Mouse (Mus musculus): ENCODE measurements around the gene Gapt. TPM values are rescaled to one million over a fixed set of nuclear protein-coding genes. Genes with fewer than 3 reads are reported as not detected.

The Gapt gene
- polyA plus RNA-seq, 3 experiments from 2014 or later: 0.29 TPM; not detected in 2

- no peak for ATAC-seq
Measured at GRCm38 (mm10) chr13:110342602-110343001, 14.4 kb downstream of the Gapt start.

GRCm38 (mm10) chr13:110332958-110333597, 23.9 kb downstream of the Gapt start:
- ATAC-seq: no peak

- no peak for ATAC-seq
Measured at GRCm38 (mm10) chr13:110318746-110319145, 38.3 kb downstream of the Gapt start.

- ATAC-seq: no peak
Measured at GRCm38 (mm10) chr13:110307188-110307587, 49.8 kb downstream of the Gapt start.

Other genes starting within 250 kb of the Gapt start
- gene Rab3c, start 76.2 kb downstream of the Gapt start, polyA plus RNA-seq (2017; shearing (Covaris generic)): not detected
- 1 to 10 TPM; 1.6 to 4.5 (median 3.6) TPM for gene Plk2, start 37.8 kb upstream of the Gapt start, polyA plus RNA-seq (2017; shearing (Covaris generic))